Mouse (Mus musculus) spleen, adult 2 months (tissue): ENCODE results near the gene Dnah11. TPM values are rescaled to one million over a fixed set of nuclear protein-coding genes. Genes with fewer than 3 reads are reported as not detected.

Experiments
- DNase-seq, 2 experiments: peaks; one replicate each; pipeline versions ENCODE4 v3.0.0 to v3.0.0-alpha.2; 2012 to 2021; ENCODE audit warnings: low spot score in 2 of 2, low read depth in 1 of 2
- H3K27ac ChIP-seq: fragments of 200-500 bp; 2 replicates; pipeline ENCODE4 v1.5.1; 2012; ENCODE audit warnings: low read length, inconsistent platforms; ENCODE audit not compliant: insufficient read depth
- H3K27me3 ChIP-seq: fragments of 200-500 bp; 2 replicates; pipeline ENCODE4 v1.6.1; 2012; ENCODE audit warnings: mild to moderate bottlenecking, moderate library complexity, low read length, inconsistent platforms; ENCODE audit not compliant: control insufficient read depth, insufficient read depth
- H3K36me3 ChIP-seq: fragments of 200-500 bp; 2 replicates; pipeline ENCODE4 v1.6.1; 2012; ENCODE audit warnings: mild to moderate bottlenecking, low read length, inconsistent platforms; ENCODE audit not compliant: control insufficient read depth, insufficient read depth
- H3K4me1 ChIP-seq: fragments of 200-500 bp; 2 replicates; pipeline ENCODE4 v1.6.1; 2011; ENCODE audit warnings: inconsistent platforms; ENCODE audit not compliant: control insufficient read depth, insufficient read depth, insufficient read length
- H3K4me3 ChIP-seq: fragments of 200-500 bp; 2 replicates; pipeline ENCODE4 v1.5.1; 2011; ENCODE audit warnings: mild to moderate bottlenecking, inconsistent platforms; ENCODE audit not compliant: insufficient read depth, insufficient read length; ENCODE audit errors: extremely low read depth
- CTCF ChIP-seq: fragments of 200-500 bp; IDR thresholded peaks from 2 replicates; pipeline ENCODE4 v1.5.1; 2011; ENCODE audit warnings: mild to moderate bottlenecking, inconsistent platforms; ENCODE audit not compliant: insufficient read depth, insufficient read length, insufficient replicate concordance; ENCODE audit errors: extremely low read depth
- POLR2A ChIP-seq: fragments of 200-500 bp; IDR thresholded peaks from 2 replicates; pipeline ENCODE4 v1.6.1; 2011; ENCODE audit warnings: low read depth, low read length, inconsistent platforms
- WGBS: fragments of 180-500 bp; shearing (Covaris S2); methylation state at CpG from one replicate; pipeline ENCODE4 v1.1.7; 2018; 5-methylcytosine and 5-hydroxymethylcytosine counted together
- polyA plus RNA-seq: library from polyadenylated mRNA; depleted of rRNA; stranded (reverse); fragments of >200 nt; gene quantifications from 2 replicates; pipeline ENCODE4 v1.2.3, GENCODE M21; 2012

Gene Dnah11
- polyA plus RNA-seq, 1 experiment = 0.01 TPM

DNA sequence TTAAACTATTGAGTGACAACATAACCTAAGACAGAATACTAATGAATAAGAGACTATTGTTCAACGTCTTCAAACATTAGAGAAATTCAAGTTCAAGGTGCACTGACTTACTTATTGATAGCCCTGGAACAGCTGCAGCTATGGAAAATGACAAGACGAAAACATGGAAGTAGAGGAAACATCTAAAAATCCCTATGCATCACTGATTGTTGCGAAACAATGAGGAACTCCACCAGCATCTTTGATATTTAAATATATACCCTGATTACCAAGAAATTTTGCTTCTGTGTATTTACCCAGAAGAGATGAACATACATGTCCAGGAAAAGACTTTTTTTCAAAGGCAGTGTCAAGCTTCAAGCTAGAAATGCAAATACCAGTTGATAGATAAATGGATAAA lies 122.0 kb downstream of the Dnah11 start:
- Histone ChIP-seq H3K36me3 (no peaks in the 10 kb centered on the region), H3K4me1 (no peaks in the 10 kb centered on the region), H3K27me3 (no peaks in the 10 kb centered on the region), H3K4me3 (no peak overlapping the region), H3K27ac (no peak overlapping the region)
- DNase-seq = no peak
- 83% methylated on average over 3 of the region's 3 CpGs for WGBS
- TF ChIP-seq POLR2A = no peak
- no peak for TF ChIP-seq CTCF

DNA sequence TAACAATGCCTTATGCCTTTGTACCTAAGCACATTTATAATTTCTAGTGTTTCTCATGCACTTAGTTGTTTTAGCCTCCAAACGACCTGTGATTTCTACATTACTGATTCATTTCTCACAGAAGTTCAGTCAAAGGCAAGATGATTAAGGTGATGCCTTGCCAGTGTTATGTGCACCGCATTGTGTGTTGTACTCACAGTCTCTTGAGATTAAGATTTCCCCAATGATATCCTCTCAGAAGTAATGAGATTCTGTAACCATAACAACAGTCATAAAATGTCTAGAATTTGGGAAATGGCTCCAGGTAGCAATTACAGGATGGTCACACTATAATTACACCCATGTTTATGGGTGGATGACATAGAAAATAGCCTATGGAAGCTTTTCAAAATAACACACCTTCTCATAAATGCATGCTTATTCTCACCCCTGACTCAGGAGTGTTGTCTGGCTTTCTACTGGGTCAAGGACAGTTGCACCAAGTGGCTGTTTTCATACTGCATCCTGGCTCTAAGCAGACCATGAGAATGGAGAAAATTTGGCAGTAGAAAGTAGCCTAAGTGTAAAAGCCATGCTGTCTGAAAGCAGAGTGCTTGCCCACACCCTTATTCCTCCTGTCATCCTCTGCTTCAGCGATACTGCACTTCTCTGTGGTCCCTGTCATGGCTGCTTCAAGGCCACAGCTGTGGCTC lies 126.5 kb downstream of the Dnah11 start:
- no peak for DNase-seq
- Histone ChIP-seq H3K36me3 (no peaks in the 10 kb centered on the region), H3K27me3 (no peaks in the 10 kb centered on the region), H3K4me1 (no peaks in the 10 kb centered on the region), H3K4me3 (no peak overlapping the region), H3K27ac (no peak overlapping the region)
- TF ChIP-seq POLR2A = no peak
- no peak for TF ChIP-seq CTCF
- 82% methylated on average over 3 of the region's 3 CpGs for WGBS

GRCm38 (mm10) chr12:118071667-118072066 lies 127.2 kb downstream of the Dnah11 start:
- no peaks in the 10 kb centered on the region for H3K4me1 ChIP-seq
- WGBS = 91% methylated on average over 1 of the region's 1 CpGs
- no peaks in the 10 kb centered on the region for H3K36me3 ChIP-seq
- TF ChIP-seq POLR2A = no peak
- no peak for TF ChIP-seq CTCF
- H3K4me3 ChIP-seq = no peak overlapping the region
- no peaks in the 10 kb centered on the region for H3K27me3 ChIP-seq
- no peak overlapping the region for H3K27ac ChIP-seq
- no peak for DNase-seq

- Histone ChIP-seq H3K27ac (no peak overlapping the region), H3K4me3 (no peak overlapping the region), H3K27me3 (no peaks in the 10 kb centered on the region), H3K4me1 (no peaks in the 10 kb centered on the region), H3K36me3 (no peaks in the 10 kb centered on the region)
- no peak for DNase-seq
- WGBS = 19% methylated on average over 4 of the region's 4 CpGs
- TF ChIP-seq POLR2A (no peak), CTCF (no peak)
Observed at GRCm38 (mm10) chr12:118068785-118069184, 130.1 kb downstream of the Dnah11 start.

DNA sequence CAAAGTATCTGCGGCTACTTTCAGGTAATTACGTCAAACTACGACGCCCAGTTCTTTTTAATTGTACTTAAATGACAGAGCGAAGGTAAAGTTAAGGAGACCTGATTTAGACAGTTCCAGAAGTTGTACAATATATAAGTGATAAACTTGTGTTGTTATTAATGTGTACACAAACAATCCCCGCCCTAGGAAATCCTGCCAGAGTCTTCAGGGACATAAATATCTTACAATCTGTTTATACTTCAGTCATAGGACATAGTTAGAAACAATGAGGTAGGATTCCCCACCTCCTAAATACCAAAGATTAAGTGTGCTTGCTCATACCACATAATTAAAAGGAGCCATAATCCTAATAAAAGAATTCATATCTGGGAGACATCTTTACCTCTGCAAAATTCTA lies 136.5 kb downstream of the Dnah11 start:
- H3K4me1 ChIP-seq = no peaks in the 10 kb centered on the region
- H3K36me3 ChIP-seq = no peaks in the 10 kb centered on the region
- no peak overlapping the region for H3K4me3 ChIP-seq
- H3K27me3 ChIP-seq = no peaks in the 10 kb centered on the region
- no peak for DNase-seq
- TF ChIP-seq POLR2A (no peak), CTCF (no peak)
- WGBS = 90% methylated on average over 6 of the region's 6 CpGs
- no peak overlapping the region for H3K27ac ChIP-seq

DNA sequence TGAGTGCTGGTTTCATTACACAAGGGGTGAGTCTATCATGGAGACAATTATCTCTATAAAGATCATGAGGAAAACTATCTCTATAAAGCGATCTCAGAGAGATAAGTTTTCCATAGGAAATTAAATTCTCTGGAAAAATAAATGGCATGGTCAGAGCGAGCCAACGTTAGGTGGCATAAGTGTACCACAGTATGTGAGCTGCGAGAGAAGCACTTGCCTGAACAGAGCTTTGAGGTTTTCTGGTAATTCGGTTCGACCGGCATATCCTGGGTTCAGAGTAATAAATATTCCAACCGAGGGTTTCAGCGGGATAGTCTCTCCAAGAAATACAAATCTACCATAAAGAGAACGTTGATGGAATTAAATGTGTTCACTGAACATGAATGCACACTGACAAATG lies 142.0 kb downstream of the Dnah11 start:
- H3K27me3 ChIP-seq = no peaks in the 10 kb centered on the region
- 89% methylated on average over 10 of the region's 10 CpGs for WGBS
- TF ChIP-seq POLR2A = no peak
- no peak for TF ChIP-seq CTCF

DNA sequence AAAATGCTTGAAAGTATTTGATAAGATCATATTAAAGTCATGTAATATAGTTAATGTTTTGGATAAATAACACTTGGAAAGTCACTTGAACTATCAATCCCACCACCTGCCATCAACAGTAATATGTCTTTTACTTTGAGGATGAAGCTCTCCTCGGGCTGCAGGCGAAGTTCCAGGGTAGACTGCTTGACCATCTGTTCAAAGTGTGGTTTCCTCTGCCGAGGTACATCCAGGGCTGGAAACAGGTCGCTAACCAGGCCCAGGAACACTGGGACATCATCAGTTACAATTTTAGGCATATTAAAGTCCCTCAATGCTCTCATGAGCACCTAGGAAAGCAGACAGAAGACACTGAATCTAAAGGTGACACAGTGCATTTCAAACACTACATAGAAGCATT lies 153.5 kb downstream of the Dnah11 start:
- no peaks in the 10 kb centered on the region for H3K27me3 ChIP-seq
- H3K36me3 ChIP-seq = no peaks in the 10 kb centered on the region
- H3K4me3 ChIP-seq = no peak overlapping the region
- no peak overlapping the region for H3K27ac ChIP-seq
- H3K4me1 ChIP-seq = no peaks in the 10 kb centered on the region
- no peak for DNase-seq
- 86% methylated on average over 4 of the region's 4 CpGs for WGBS
- TF ChIP-seq POLR2A = no peak

More for the DNA sequence above, 142.0 kb downstream of the Dnah11 start:
- no peak for DNase-seq
- H3K27ac ChIP-seq = no peak overlapping the region
- H3K36me3 ChIP-seq = no peaks in the 10 kb centered on the region
- H3K4me3 ChIP-seq = no peak overlapping the region
- no peaks in the 10 kb centered on the region for H3K4me1 ChIP-seq
